ENCODE assay signal across 23 mouse cellular contexts in the genomic region with DNA sequence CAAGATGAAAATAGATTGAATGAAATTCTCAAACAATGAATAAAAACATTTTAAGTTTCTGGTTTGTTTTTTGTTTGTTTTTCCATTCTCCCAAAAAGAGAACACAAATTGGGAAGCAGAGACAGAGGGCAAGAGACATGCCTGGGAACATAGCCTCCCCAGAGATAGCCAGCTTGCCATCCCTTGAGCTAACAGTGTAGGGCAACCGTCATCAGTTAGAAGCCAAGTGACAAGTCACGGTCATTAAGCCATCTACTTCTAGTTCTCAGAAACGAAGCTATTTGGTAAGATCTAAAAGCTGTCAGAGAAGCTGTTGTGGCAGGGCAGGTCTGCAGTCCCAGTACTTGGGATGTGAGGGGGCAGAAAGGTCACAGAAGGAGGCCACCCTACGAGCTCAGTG.
"Had no signal": no experiment of that assay in that cellular context is flagged by ENCODE, and none has a peak within 500 bp of the region (broad histone marks: within the 10 kb centered on the region; RNA-seq: fewer than 3 reads in every experiment).

No protein-coding gene starts in this region.

- H3K27me3 ChIP-seq: heart, embryonic 12.5 days; hindbrain, embryonic 12.5 days; intestine, embryonic 15.5 days; limb, embryonic 12.5 days; liver, embryonic 13.5 days had no signal

- H3K4me2 ChIP-seq: heart, embryonic 12.5 days; hindbrain, embryonic 12.5 days; hindbrain, embryonic 14.5 days; intestine, embryonic 15.5 days; limb, embryonic 12.5 days; liver, embryonic 13.5 days had no signal

- H3K27ac ChIP-seq: heart, embryonic 10.5 days; hindbrain, embryonic 10.5 days; hindbrain, embryonic 12.5 days; hindbrain, embryonic 14.5 days; intestine, embryonic 15.5 days; layer of hippocampus, adult 2 months; left cerebral cortex, adult 2 months; limb, embryonic 10.5 days; limb, embryonic 12.5 days; liver, embryonic 13.5 days had no signal

- H3K9me3 ChIP-seq: heart, embryonic 10.5 days; heart, embryonic 12.5 days; hindbrain, embryonic 10.5 days; hindbrain, embryonic 12.5 days; intestine, embryonic 15.5 days; limb, embryonic 10.5 days; limb, embryonic 12.5 days; liver, embryonic 13.5 days had no signal

- DNase-seq: gastrocnemius, postnatal 10 days; gastrocnemius, postnatal 25 days; heart, adult 18-20 months; heart, postnatal 10 days; heart, postnatal 4 days; kidney, adult 18-20 months; kidney, adult 8-10 months; kidney, postnatal 25 days; kidney, postnatal 4 days; liver; liver, embryonic 13.5 days had no signal

- H3K36me3 ChIP-seq: heart, embryonic 10.5 days; heart, embryonic 12.5 days; hindbrain, embryonic 10.5 days; hindbrain, embryonic 12.5 days; intestine, embryonic 15.5 days; limb, embryonic 10.5 days; limb, embryonic 12.5 days; liver, embryonic 13.5 days had no signal

- ATAC-seq: hindbrain, embryonic 16.5 days; intestine, embryonic 15.5 days; intestine, postnatal 0 days had no signal

- H3K4me3 ChIP-seq: heart, embryonic 10.5 days; heart, embryonic 12.5 days; hindbrain, embryonic 10.5 days; hindbrain, embryonic 12.5 days; intestine, embryonic 15.5 days; layer of hippocampus, adult 2 months; left cerebral cortex, adult 2 months; limb, embryonic 10.5 days; limb, embryonic 12.5 days; liver, embryonic 13.5 days had no signal

- H3K9ac ChIP-seq: heart, embryonic 12.5 days; hindbrain, embryonic 12.5 days; hindbrain, embryonic 14.5 days; intestine, embryonic 15.5 days; limb, embryonic 12.5 days; liver, embryonic 13.5 days had no signal
